Mouse (Mus musculus) MEL (cell line): Measurements from ENCODE around the gene Pml. TPM values are rescaled to one million over a fixed set of nuclear protein-coding genes. Genes with fewer than 3 reads are reported as not detected.
A peak's percentile ranks its signal among the peaks of the same experiment; 100 is the strongest.

Experiments used
- DNase-seq: peaks from one replicate; pipeline ENCODE4 v3.0.0; 2011; ENCODE audit warnings: low read depth, low spot score
- H3K27ac ChIP-seq: 2 replicates; pipeline ENCODE4 v1.5.1; 2012; ENCODE audit warnings: low read depth, mild to moderate bottlenecking, control low read depth, low read length, moderate library complexity; ENCODE audit not compliant: control insufficient read depth
- H3K27me3 ChIP-seq, 2 experiments: fragments of 150-350 bp in 1 of 2; sonication (generic) in 1 of 2; 2 replicates each; pipeline ENCODE4 v1.6.1; 2012; ENCODE audit warnings: low read length in 2 of 2, mild to moderate bottlenecking in 2 of 2, improper control_type of control experiment in 1 of 2, moderate library complexity in 1 of 2; ENCODE audit not compliant: insufficient read depth in 2 of 2, control insufficient read depth in 1 of 2
- H3K36me3 ChIP-seq, 2 experiments: 2 replicates each; pipeline ENCODE4 v1.6.1; 2012 to 2014; ENCODE audit warnings: low read length in 2 of 2, improper control_type of control experiment in 1 of 2, inconsistent platforms in 1 of 2, mild to moderate bottlenecking in 1 of 2; ENCODE audit not compliant: insufficient read depth in 2 of 2, control insufficient read depth in 1 of 2
- H3K4me1 ChIP-seq, 2 experiments: fragments of 150-350 bp in 1 of 2; sonication (generic) in 1 of 2; 2 replicates each; pipeline ENCODE4 v1.6.1; 2012; ENCODE audit warnings: low read length in 2 of 2, improper control_type of control experiment in 1 of 2, mild to moderate bottlenecking in 1 of 2; ENCODE audit not compliant: insufficient read depth in 2 of 2, control insufficient read depth in 1 of 2
- H3K4me3 ChIP-seq, 2 experiments: fragments of 150-350 bp in 1 of 2; sonication (generic) in 1 of 2; 2 replicates each; pipeline ENCODE4 v1.5.1; 2012; ENCODE audit warnings: low read depth in 2 of 2, low read length in 2 of 2, mild to moderate bottlenecking in 2 of 2, moderate library complexity in 2 of 2, control low read depth in 1 of 2, improper control_type of control experiment in 1 of 2; ENCODE audit not compliant: control insufficient read depth in 1 of 2, insufficient read depth in 1 of 2
- H3K79me2 ChIP-seq: 2 replicates; pipeline ENCODE4 v1.6.1; 2012; ENCODE audit warnings: mild to moderate bottlenecking, low read length, moderate library complexity; ENCODE audit not compliant: control insufficient read depth, poor library complexity, insufficient read depth
- H3K9ac ChIP-seq: 2 replicates; pipeline ENCODE4 v1.6.1; 2012; ENCODE audit warnings: low read depth, mild to moderate bottlenecking, control low read depth, low read length, moderate library complexity; ENCODE audit not compliant: control insufficient read depth, poor library complexity, severe bottlenecking
- H3K9me3 ChIP-seq: fragments of 150-350 bp; sonication (generic); replicated peaks from 2 replicates; pipeline ENCODE4 v1.6.1; 2012; ENCODE audit warnings: mild to moderate bottlenecking, low read length, improper control_type of control experiment, moderate library complexity; ENCODE audit not compliant: insufficient read depth
- BHLHE40 ChIP-seq: IDR thresholded peaks from 2 replicates; pipeline ENCODE4 v1.6.1; 2012; ENCODE audit warnings: low read depth, mild to moderate bottlenecking, inconsistent platforms, low read length, improper control_type of control experiment, borderline replicate concordance
- CHD1 ChIP-seq: IDR thresholded peaks from 2 replicates; pipeline ENCODE4 v1.6.1; 2012; ENCODE audit warnings: low read depth, mild to moderate bottlenecking, inconsistent platforms, low read length, improper control_type of control experiment
- CHD2 ChIP-seq: IDR thresholded peaks from 2 replicates; pipeline ENCODE4 v1.6.1; 2011; ENCODE audit warnings: low read length, improper control_type of control experiment
- CTCF ChIP-seq, 3 experiments: IDR thresholded peaks in 2 of 3; conservative IDR thresholded peaks in 1 of 3; 2 replicates each; pipeline ENCODE4 v1.5.1; 2011 to 2012; ENCODE audit warnings: low read length in 3 of 3, low read depth in 2 of 3, mild to moderate bottlenecking in 2 of 3, improper control_type of control experiment in 1 of 3, inconsistent platforms in 1 of 3, mixed read lengths in 1 of 3, moderate library complexity in 1 of 3; ENCODE audit not compliant: control insufficient read depth in 1 of 3, insufficient read depth in 1 of 3, poor library complexity in 1 of 3, severe bottlenecking in 1 of 3
- GATA1 ChIP-seq: IDR thresholded peaks from 2 replicates; pipeline ENCODE4 v1.6.1; 2011; ENCODE audit warnings: low read depth, low read length, improper control_type of control experiment
- HCFC1 ChIP-seq: IDR thresholded peaks from 2 replicates; pipeline ENCODE4 v1.6.1; 2012; ENCODE audit warnings: low read depth, mild to moderate bottlenecking, inconsistent platforms, low read length, improper control_type of control experiment, moderate library complexity
- KAT2A ChIP-seq: conservative IDR thresholded peaks from 2 replicates; pipeline ENCODE4 v1.6.1; 2012; ENCODE audit warnings: low read depth, low read length, improper control_type of control experiment, inconsistent platforms
- MAFK ChIP-seq: IDR thresholded peaks from 2 replicates; pipeline ENCODE4 v1.6.1; 2011; ENCODE audit warnings: low read depth, mild to moderate bottlenecking, low read length, improper control_type of control experiment, borderline replicate concordance
- MAX ChIP-seq: IDR thresholded peaks from 2 replicates; pipeline ENCODE4 v1.6.1; 2011; ENCODE audit warnings: low read length, improper control_type of control experiment
- MXI1 ChIP-seq: IDR thresholded peaks from 2 replicates; pipeline ENCODE4 v1.6.1; 2011; ENCODE audit warnings: mild to moderate bottlenecking, low read depth, low read length, improper control_type of control experiment
- NELFE ChIP-seq: IDR thresholded peaks from 2 replicates; pipeline ENCODE4 v1.6.1; 2011; ENCODE audit warnings: low read depth, low read length, improper control_type of control experiment
- POLR2A ChIP-seq, 2 experiments: IDR thresholded peaks; 2 replicates each; pipeline ENCODE4 v1.6.1; 2011 to 2012; ENCODE audit warnings: low read length in 2 of 2, mild to moderate bottlenecking in 2 of 2, control low read depth in 1 of 2, improper control_type of control experiment in 1 of 2, low read depth in 1 of 2, moderate library complexity in 1 of 2; ENCODE audit not compliant: control insufficient read depth in 1 of 2, insufficient read depth in 1 of 2, poor library complexity in 1 of 2
- RAD21 ChIP-seq: IDR thresholded peaks from 2 replicates; pipeline ENCODE4 v1.6.1; 2011; ENCODE audit warnings: mild to moderate bottlenecking, low read depth, low read length, improper control_type of control experiment
- SMC3 ChIP-seq: IDR thresholded peaks from 2 replicates; pipeline ENCODE4 v1.6.1; 2011; ENCODE audit warnings: low read depth, low read length, improper control_type of control experiment
- TAL1 ChIP-seq: IDR thresholded peaks from 2 replicates; pipeline ENCODE4 v1.6.1; 2012; ENCODE audit warnings: mild to moderate bottlenecking, inconsistent platforms, low read length, moderate library complexity, mixed read lengths
- TBP ChIP-seq: IDR thresholded peaks from 2 replicates; pipeline ENCODE4 v1.8.0; 2011; ENCODE audit warnings: low read depth, low read length, improper control_type of control experiment
- TCF12 ChIP-seq: IDR thresholded peaks from 2 replicates; pipeline ENCODE4 v1.6.1; 2014; ENCODE audit warnings: low read depth, mild to moderate bottlenecking, inconsistent platforms, low read length, improper control_type of control experiment, moderate library complexity
- UBTF ChIP-seq: IDR thresholded peaks from 2 replicates; pipeline ENCODE4 v1.6.1; 2012; ENCODE audit warnings: low read depth, mild to moderate bottlenecking, inconsistent platforms, low read length, improper control_type of control experiment, moderate library complexity, borderline replicate concordance; ENCODE audit not compliant: insufficient read depth
- USF1 ChIP-seq: IDR thresholded peaks from 2 replicates; pipeline ENCODE4 v1.6.1; 2014; ENCODE audit warnings: low read depth, mild to moderate bottlenecking, inconsistent platforms, low read length, improper control_type of control experiment, moderate library complexity
- USF2 ChIP-seq, 2 experiments: IDR thresholded peaks; 2 replicates each; pipeline ENCODE4 v1.6.1; 2011 to 2012; ENCODE audit warnings: improper control_type of control experiment in 2 of 2, low read length in 2 of 2, borderline replicate concordance in 1 of 2, inconsistent platforms in 1 of 2, low read depth in 1 of 2, mild to moderate bottlenecking in 1 of 2; ENCODE audit not compliant: insufficient read depth in 1 of 2
- ZC3H11A ChIP-seq: IDR thresholded peaks from 2 replicates; pipeline ENCODE4 v1.6.1; 2012; ENCODE audit warnings: low read depth, mild to moderate bottlenecking, inconsistent platforms, low read length, improper control_type of control experiment
- ZKSCAN1 ChIP-seq: IDR thresholded peaks from 2 replicates; pipeline ENCODE4 v1.6.1; 2012; ENCODE audit warnings: low read depth, mild to moderate bottlenecking, inconsistent platforms, low read length, improper control_type of control experiment, moderate library complexity
- ZMIZ1 ChIP-seq: IDR thresholded peaks from 2 replicates; pipeline ENCODE4 v1.6.1; 2012; ENCODE audit warnings: low read depth, mild to moderate bottlenecking, inconsistent platforms, low read length, improper control_type of control experiment, moderate library complexity
- polyA plus RNA-seq, 2 experiments: library from polyadenylated mRNA; stranded (reverse) in 1 of 2; unstranded in 1 of 2; fragments of >175 nt in 1 of 2; fragments of >200 nt in 1 of 2; gene quantifications; 2 replicates each; pipeline versions ENCODE4 v1.2.1 to v1.2.4; 2012; ENCODE audit warnings: low replicate concordance in 2 of 2, low read depth in 1 of 2; ENCODE audit not compliant: insufficient read length in 2 of 2, insufficient read depth in 1 of 2, missing spikeins in 1 of 2
- total RNA-seq: library from RNA; depleted of rRNA; stranded (reverse); fragments of 300-350 nt; gene quantifications from 2 replicates; pipeline ENCODE4 v1.2.3, GENCODE M21; 2012

Pml gene
- total and polyA plus RNA-seq, 3 experiments = 25.2 to 56.6 TPM; not detected in 1

DNA sequence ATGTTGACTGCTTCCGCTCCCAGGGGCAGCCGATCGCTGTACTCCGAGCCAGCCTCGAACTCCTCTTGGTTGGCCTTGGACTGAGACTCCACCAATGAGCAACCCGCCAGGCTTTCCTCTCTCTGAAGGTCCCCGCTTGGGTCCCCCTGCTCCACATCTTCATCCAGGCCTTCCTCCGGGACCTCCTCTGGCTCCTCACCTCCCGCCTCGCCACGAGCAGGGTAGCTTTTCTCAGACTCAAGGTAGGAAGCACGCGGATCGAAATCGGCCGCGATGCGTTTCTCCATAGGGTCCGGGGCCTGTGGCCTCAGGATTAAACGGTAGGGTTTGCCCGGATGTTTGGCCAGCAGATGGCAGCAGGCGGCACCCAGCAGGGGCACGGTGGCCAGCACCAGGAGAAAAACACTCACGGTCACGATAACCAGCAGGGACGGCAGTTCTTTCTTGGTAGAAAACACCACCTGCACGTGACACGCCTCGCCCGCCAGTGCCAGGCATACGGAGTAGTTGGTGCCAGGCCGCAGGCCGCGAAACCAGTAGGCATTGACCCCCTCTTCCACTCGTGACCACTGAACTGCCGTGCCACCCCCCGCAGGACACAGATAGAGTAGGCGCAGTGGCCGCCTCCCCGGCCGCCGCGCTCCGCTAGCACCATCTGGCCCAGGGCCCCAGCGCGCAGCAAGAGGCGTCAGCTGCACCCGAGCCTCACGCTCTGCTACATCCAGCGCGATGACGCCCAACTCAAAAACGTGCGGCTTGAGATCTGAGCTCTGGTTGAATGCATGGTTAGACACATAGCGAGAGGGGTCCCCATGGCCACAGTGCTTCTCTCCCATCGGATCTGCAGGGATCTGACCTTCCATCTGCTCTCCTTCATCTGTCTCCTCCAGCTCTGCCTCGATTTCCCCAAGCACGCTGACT is 51.5 kb downstream of the Pml start:
- Histone ChIP-seq H3K9me3 (no peaks in the 10 kb centered on the region), H3K4me1 (no peaks in the 10 kb centered on the region), H3K9ac (no peak overlapping the region), H3K36me3 (no peaks in the 10 kb centered on the region), H3K27me3 (peaks cover 5 to 7% of the 10 kb centered on the region in 2 experiments)
- no peak for DNase-seq
- TF ChIP-seq ZC3H11A = 0 out of 2 replicates have a peak, but pooled peaks have one; percentile 5
- no peak for TF ChIP-seq GATA1
- TF ChIP-seq SMC3 = peak; percentile 60
- no peak for TF ChIP-seq MXI1
- peak; percentile 16 for TF ChIP-seq RAD21
- TF ChIP-seq CTCF (IDR thresholded peaks at IDR 0.05 in 2 of 3, conservative IDR thresholded peaks at IDR 0.05 in 1 of 3; ENCODE audit: control insufficient read depth in 1 of 3, insufficient read depth in 1 of 3, low read depth in 2 of 3, low read length in 3 of 3, poor library complexity in 1 of 3, severe bottlenecking in 1 of 3) = peak in 2 of 3 experiments; percentile 50 to 64; a peak in 4 of 6 replicates
- no peak for TF ChIP-seq CHD2
- TF ChIP-seq, all 39 proteins: peak for 4
- Histone ChIP-seq H3K27ac (no peak overlapping the region), H3K4me3 (no peak overlapping the region), H3K79me2 (no peaks in the 10 kb centered on the region)

DNA sequence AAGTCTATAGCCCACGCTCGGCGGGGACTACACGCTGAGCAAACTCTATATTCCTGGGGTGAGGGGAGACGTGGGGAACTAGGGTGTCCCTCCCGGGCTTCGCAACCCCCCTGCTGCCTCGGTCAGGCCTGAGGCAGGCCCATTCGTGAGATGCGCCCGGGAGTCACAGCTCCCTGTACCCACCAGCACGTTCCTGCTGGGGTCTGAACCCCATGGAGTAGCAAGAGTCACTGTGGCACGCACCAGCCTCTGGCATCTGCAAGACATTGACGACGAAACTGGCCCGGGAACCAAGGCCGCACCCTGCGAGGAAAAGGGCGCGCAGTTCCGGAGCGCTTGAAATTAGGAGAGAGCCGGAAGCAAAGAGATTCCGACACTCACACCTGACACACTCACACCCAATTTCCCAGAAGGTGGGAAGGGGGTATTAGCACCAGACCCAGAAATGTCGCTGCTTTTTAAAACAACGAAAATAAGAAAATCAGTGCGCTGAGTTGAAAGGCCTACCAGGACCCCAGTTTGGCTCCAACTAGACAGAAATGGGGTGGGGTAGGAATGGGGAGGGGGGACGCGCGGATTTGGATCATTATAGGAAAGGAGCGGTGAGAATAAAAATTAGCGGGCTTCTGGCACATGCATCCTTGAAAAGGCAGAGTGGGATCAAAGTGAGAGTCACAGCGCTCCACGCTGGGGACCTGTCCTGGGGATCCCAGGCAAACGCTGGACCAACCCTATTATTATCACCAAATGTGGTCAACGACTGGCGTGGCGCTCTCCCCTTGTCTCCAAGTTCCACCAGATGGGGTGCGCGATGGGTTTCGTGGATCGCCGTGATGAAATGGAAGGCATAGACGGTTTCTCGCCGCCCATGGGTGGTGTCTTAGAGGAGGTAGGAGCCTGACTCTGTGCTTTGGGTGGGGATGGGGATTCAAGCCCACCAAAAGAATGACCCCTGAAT is 52.7 kb downstream of the Pml start:
- no peak overlapping the region for H3K9ac ChIP-seq
- H3K4me3 ChIP-seq = no peak overlapping the region
- no peak for TF ChIP-seq TAL1
- TF ChIP-seq TCF12 = no peak
- TF ChIP-seq USF1 = no peak
- TF ChIP-seq ZKSCAN1 = no peak
- TF ChIP-seq USF2 (IDR thresholded peaks at IDR 0.05; ENCODE audit: borderline replicate concordance in 1 of 2, insufficient read depth in 1 of 2, low read depth in 1 of 2, low read length in 2 of 2) = no peak
- TF ChIP-seq TBP = no peak
- no peak for TF ChIP-seq MAX
- no peak for TF ChIP-seq HCFC1
- TF ChIP-seq BHLHE40 = no peak
- TF ChIP-seq ZMIZ1 = no peak
- no peak for TF ChIP-seq KAT2A
- no peak for TF ChIP-seq POLR2A (IDR thresholded peaks at IDR 0.05; ENCODE audit: control insufficient read depth in 1 of 2, insufficient read depth in 1 of 2, low read depth in 1 of 2, low read length in 2 of 2, poor library complexity in 1 of 2)
- no peak for TF ChIP-seq CHD1
- no peak for TF ChIP-seq MAFK
- TF ChIP-seq NELFE = no peak
- no peak for TF ChIP-seq UBTF
- H3K79me2 ChIP-seq = no peaks in the 10 kb centered on the region
- H3K27ac ChIP-seq = no peak overlapping the region
- H3K9me3 ChIP-seq = no peaks in the 10 kb centered on the region
- no peaks in the 10 kb centered on the region for H3K36me3 ChIP-seq
- no peaks in the 10 kb centered on the region for H3K4me1 ChIP-seq
- no peak for DNase-seq
- H3K27me3 ChIP-seq = peaks cover 7 to 8% of the 10 kb centered on the region in 2 experiments
